Mouse (Mus musculus) kidney, embryonic 15.5 days (tissue): ENCODE results near the gene Card9. TPM values are rescaled to one million over a fixed set of nuclear protein-coding genes. Genes with fewer than 3 reads are reported as not detected.

Source experiments
- ATAC-seq: fragments of 200-750 bp; cut with Nextera tagmentation; replicated peaks from 2 replicates; pipeline ENCODE4 v1.8.0; 2017; ENCODE audit warnings: moderate TSS enrichment; ENCODE audit not compliant: low FRiP score
- H3K27ac ChIP-seq: fragments of 300-500 bp; sonication (generic); 2 replicates; pipeline ENCODE4 v1.5.1; 2015; ENCODE audit warnings: mild to moderate bottlenecking, inconsistent platforms
- H3K27me3 ChIP-seq: fragments of 300-500 bp; sonication (generic); 2 replicates; pipeline ENCODE4 v1.6.1; 2015; ENCODE audit warnings: inconsistent platforms
- H3K36me3 ChIP-seq: fragments of 300-500 bp; sonication (generic); 2 replicates; pipeline ENCODE4 v1.6.1; 2015; ENCODE audit warnings: inconsistent platforms
- H3K4me1 ChIP-seq: fragments of 300-500 bp; sonication (generic); 2 replicates; pipeline ENCODE4 v1.6.1; 2015; ENCODE audit warnings: inconsistent platforms
- H3K4me2 ChIP-seq: fragments of 300-500 bp; sonication (generic); 2 replicates; pipeline ENCODE4 v1.6.1; 2015; ENCODE audit warnings: moderate library complexity, mild to moderate bottlenecking, inconsistent platforms
- H3K4me3 ChIP-seq: fragments of 300-500 bp; sonication (generic); replicated peaks from 2 replicates; pipeline ENCODE4 v1.5.1; 2015; ENCODE audit warnings: mild to moderate bottlenecking, inconsistent platforms
- H3K9ac ChIP-seq: fragments of 300-500 bp; sonication (generic); 2 replicates; pipeline ENCODE4 v1.6.1; 2015; ENCODE audit warnings: mild to moderate bottlenecking, inconsistent platforms
- H3K9me3 ChIP-seq: fragments of 300-500 bp; sonication (generic); replicated peaks from 2 replicates; pipeline ENCODE4 v1.6.1; 2016; ENCODE audit warnings: inconsistent platforms
- WGBS: fragments of 180-500 bp; shearing (Covaris S2); methylation state at CpG from one replicate; pipeline ENCODE4 v1.1.7; 2015; ENCODE audit warnings: mixed read lengths; 5-methylcytosine and 5-hydroxymethylcytosine counted together
- polyA plus RNA-seq: library from polyadenylated mRNA; unstranded; fragments of >200 nt; fragmentation: Nextera tagmentation; extraction: Ambion mirVana; gene quantifications from 2 replicates; pipeline ENCODE4 v1.2.1, GENCODE M21; 2015

Gene Card9
- polyA plus RNA-seq, 1 experiment from 2014 or later: 1.7 TPM

GRCm38 (mm10) chr2:26312812-26313211 is 47.9 kb downstream of the Card9 start:
- no peak for ATAC-seq
- Histone ChIP-seq H3K27ac (no peak overlapping the region), H3K36me3 (no peaks in the 10 kb centered on the region)

GRCm38 (mm10) chr2:26311936-26312335 is 48.8 kb downstream of the Card9 start:
- no peak overlapping the region for H3K9ac ChIP-seq
- WGBS: 78% methylated on average over 5 of the region's 5 CpGs
- no peaks in the 10 kb centered on the region for H3K27me3 ChIP-seq
- no peak overlapping the region for H3K4me3 ChIP-seq
- no peak for ATAC-seq
- H3K36me3 ChIP-seq: no peaks in the 10 kb centered on the region
- H3K27ac ChIP-seq: no peak overlapping the region
- peaks cover 49% of the 10 kb centered on the region for H3K4me1 ChIP-seq
- H3K4me2 ChIP-seq: no peak overlapping the region
- no peaks in the 10 kb centered on the region for H3K9me3 ChIP-seq

More at GRCm38 (mm10) chr2:26312812-26313211, 47.9 kb downstream of the Card9 start:
- Histone ChIP-seq H3K4me2 (no peak overlapping the region), H3K27me3 (no peaks in the 10 kb centered on the region), H3K9ac (no peak overlapping the region), H3K9me3 (no peaks in the 10 kb centered on the region), H3K4me1 (peaks cover 57% of the 10 kb centered on the region), H3K4me3 (no peak overlapping the region)
- 64% methylated on average over 2 of the region's 2 CpGs for WGBS

GRCm38 (mm10) chr2:26309739-26310138 is 51.0 kb downstream of the Card9 start:
- peak; percentile 73 for ATAC-seq
- Histone ChIP-seq H3K4me2 (peak overlapping the region; percentile 8; the same call in 1 of the 2 replicates), H3K9me3 (no peaks in the 10 kb centered on the region), H3K27ac (peak overlapping the region; percentile 83), H3K27me3 (no peaks in the 10 kb centered on the region), H3K4me1 (peaks cover 33% of the 10 kb centered on the region), H3K4me3 (no peak overlapping the region), H3K9ac (no peak overlapping the region), H3K36me3 (no peaks in the 10 kb centered on the region)
- 20% methylated on average over 10 of the region's 10 CpGs for WGBS

GRCm38 (mm10) chr2:26306702-26307101 is 54.0 kb downstream of the Card9 start:
- Histone ChIP-seq H3K4me3 (no peak overlapping the region), H3K27ac (no peak overlapping the region), H3K9me3 (no peaks in the 10 kb centered on the region), H3K36me3 (no peaks in the 10 kb centered on the region), H3K4me1 (peaks cover 16% of the 10 kb centered on the region), H3K4me2 (no peak overlapping the region), H3K27me3 (no peaks in the 10 kb centered on the region), H3K9ac (no peak overlapping the region)
- no peak for ATAC-seq
- 85% methylated on average over 3 of the region's 3 CpGs for WGBS

GRCm38 (mm10) chr2:26305555-26305954 is 55.2 kb downstream of the Card9 start:
- Histone ChIP-seq H3K4me2 (no peak overlapping the region), H3K4me1 (peaks cover 15% of the 10 kb centered on the region), H3K36me3 (no peaks in the 10 kb centered on the region), H3K9me3 (no peaks in the 10 kb centered on the region), H3K9ac (no peak overlapping the region), H3K27ac (no peak overlapping the region), H3K4me3 (no peak overlapping the region), H3K27me3 (no peaks in the 10 kb centered on the region)
- WGBS: 67% methylated on average over 2 of the region's 2 CpGs
- no peak for ATAC-seq

GRCm38 (mm10) chr2:26304711-26305110 is 56.0 kb downstream of the Card9 start:
- ATAC-seq: no peak
- WGBS: 86% methylated on average over 1 of the region's 1 CpGs

More at GRCm38 (mm10) chr2:26304711-26305110, 56.0 kb downstream of the Card9 start:
- H3K9ac ChIP-seq: no peak overlapping the region
- peaks cover 10% of the 10 kb centered on the region for H3K4me1 ChIP-seq
- no peaks in the 10 kb centered on the region for H3K36me3 ChIP-seq
- H3K4me3 ChIP-seq: no peak overlapping the region
- no peak overlapping the region for H3K27ac ChIP-seq
- 0 out of 2 replicates have a peak, but pooled peaks cover under 1% of the 10 kb centered on the region for H3K27me3 ChIP-seq
- H3K4me2 ChIP-seq: no peak overlapping the region
- no peaks in the 10 kb centered on the region for H3K9me3 ChIP-seq

Other genes starting within 250 kb of the Card9 start
- 8.7 and 10.5 TPM in 2 replicates for gene Nacc2, start 237.7 kb downstream of the Card9 start, polyA plus RNA-seq
- not detected in 2 replicates for gene Lhx3, start 152.6 kb downstream of the Card9 start, polyA plus RNA-seq
- 17.5 and 19.6 TPM in 2 replicates for gene Qsox2, start 123.4 kb downstream of the Card9 start, polyA plus RNA-seq
- gene Ccdc187, start 66.4 kb downstream of the Card9 start, polyA plus RNA-seq: 0.04 TPM in 1 of 2 replicates, not detected in the other
- 39.6 and 44.4 TPM in 2 replicates for gene Gpsm1, start 45.4 kb downstream of the Card9 start, polyA plus RNA-seq
- gene Dnlz, start 8.8 kb downstream of the Card9 start, polyA plus RNA-seq: 29.8 and 31.9 TPM in 2 replicates
- gene Snapc4, start 19.7 kb upstream of the Card9 start, polyA plus RNA-seq: 27.9 and 31.3 TPM in 2 replicates
- gene Entr1, start 28.4 kb upstream of the Card9 start, polyA plus RNA-seq: 110 and 115 TPM in 2 replicates
- 113 TPM in 2 replicates for gene Pmpca, start 28.4 kb upstream of the Card9 start, polyA plus RNA-seq
- 22.4 and 25.8 TPM in 2 replicates for gene Inpp5e, start 48.3 kb upstream of the Card9 start, polyA plus RNA-seq
- gene Sec16a, start 84.3 kb upstream of the Card9 start, polyA plus RNA-seq: 25.3 and 26.0 TPM in 2 replicates
- gene Notch1, start 155.7 kb upstream of the Card9 start, polyA plus RNA-seq: 22.0 and 24.6 TPM in 2 replicates
- gene Egfl7, start 219.1 kb upstream of the Card9 start, polyA plus RNA-seq: 218 and 219 TPM in 2 replicates
- gene Gm20532, start 225.7 kb upstream of the Card9 start, polyA plus RNA-seq: not detected in 2 replicates
- gene Agpat2, start 243.5 kb upstream of the Card9 start, polyA plus RNA-seq: 41.7 and 47.7 TPM in 2 replicates